Mouse (Mus musculus) intestine, embryonic 15.5 days (tissue): ENCODE measurements around the gene Emx1. TPM values are rescaled to one million over a fixed set of nuclear protein-coding genes. Genes with fewer than 3 reads are reported as not detected.
A peak's percentile ranks its signal among the peaks of the same experiment; 100 is the strongest.

Experiments used
- ATAC-seq: fragments of 200-750 bp; cut with Nextera tagmentation; 2 replicates; pipeline ENCODE4 v1.8.0; 2017; ENCODE audit warnings: moderate TSS enrichment, moderate library complexity
- H3K27ac ChIP-seq: fragments of 300-500 bp; sonication (generic); 2 replicates; pipeline ENCODE4 v1.5.1; 2015; ENCODE audit warnings: mild to moderate bottlenecking, inconsistent platforms
- H3K27me3 ChIP-seq: fragments of 300-500 bp; sonication (generic); replicated peaks from 2 replicates; pipeline ENCODE4 v1.6.1; 2015; ENCODE audit warnings: inconsistent platforms
- H3K36me3 ChIP-seq: fragments of 300-500 bp; sonication (generic); 2 replicates; pipeline ENCODE4 v1.6.1; 2015; ENCODE audit warnings: inconsistent platforms
- H3K4me1 ChIP-seq: fragments of 300-500 bp; sonication (generic); replicated peaks from 2 replicates; pipeline ENCODE4 v1.6.1; 2015; ENCODE audit warnings: inconsistent platforms
- H3K4me2 ChIP-seq: fragments of 300-500 bp; sonication (generic); replicated peaks from 2 replicates; pipeline ENCODE4 v1.6.1; 2015; ENCODE audit warnings: mild to moderate bottlenecking, inconsistent platforms
- H3K4me3 ChIP-seq: fragments of 300-500 bp; sonication (generic); replicated peaks from 2 replicates; pipeline ENCODE4 v1.5.1; 2015; ENCODE audit warnings: inconsistent platforms
- H3K9ac ChIP-seq: fragments of 300-500 bp; sonication (generic); 2 replicates; pipeline ENCODE4 v1.6.1; 2015; ENCODE audit warnings: inconsistent platforms
- H3K9me3 ChIP-seq: fragments of 300-500 bp; sonication (generic); 2 replicates; pipeline ENCODE4 v1.6.1; 2016; ENCODE audit warnings: inconsistent platforms
- WGBS: fragments of 180-500 bp; shearing (Covaris S2); methylation state at CpG from one replicate; pipeline ENCODE4 v1.1.7; 2015; 5-methylcytosine and 5-hydroxymethylcytosine counted together
- polyA plus RNA-seq: library from polyadenylated mRNA; unstranded; fragments of >200 nt; fragmentation: Nextera tagmentation; extraction: Ambion mirVana; gene quantifications from 2 replicates; pipeline ENCODE4 v1.2.1, GENCODE M21; 2015

Gene Emx1
- polyA plus RNA-seq, 1 experiment from 2014 or later, result not detected

DNA sequence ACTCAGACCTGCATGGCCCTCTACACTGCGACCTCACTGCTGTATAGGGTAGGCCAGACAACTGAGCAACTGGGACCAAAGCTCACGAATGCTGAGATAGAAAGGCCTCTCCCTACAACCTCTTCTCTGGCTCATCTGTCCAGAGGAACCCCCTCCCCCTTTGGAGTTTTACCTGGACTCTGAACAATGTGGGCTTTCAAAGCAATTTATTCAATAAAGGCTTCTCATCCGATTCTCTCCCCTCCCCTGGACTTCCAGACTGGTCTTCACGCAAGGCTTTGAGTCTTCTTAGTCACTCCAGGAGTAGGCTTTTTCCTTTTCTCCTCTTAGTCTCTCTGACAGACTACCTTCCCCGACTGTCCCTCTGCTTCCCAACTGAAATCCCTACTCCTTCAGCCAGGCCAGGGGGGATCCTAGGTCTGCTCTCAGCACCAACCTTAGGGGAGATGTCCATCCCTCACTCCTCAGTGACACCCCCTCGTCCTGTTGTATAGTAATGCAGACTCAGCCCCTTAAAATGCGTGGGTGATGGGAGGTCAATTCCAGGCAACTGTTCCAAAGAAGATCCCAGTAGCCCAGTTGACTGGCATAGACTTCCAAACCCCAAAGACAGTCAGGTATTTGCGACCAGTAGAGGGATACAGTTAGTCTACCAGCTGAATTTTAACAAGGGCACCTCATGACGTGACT, 4.7 kb downstream of the Emx1 start:
- no peak overlapping the region for H3K9ac ChIP-seq
- H3K27ac ChIP-seq, result no peak overlapping the region
- no peaks in the 10 kb centered on the region for H3K9me3 ChIP-seq
- H3K4me1 ChIP-seq, result peaks cover 32% of the 10 kb centered on the region
- H3K4me3 ChIP-seq, result no peak overlapping the region
- H3K27me3 ChIP-seq, result peaks cover 86% of the 10 kb centered on the region
- 29% methylated on average over 9 of the region's 9 CpGs for WGBS
- ATAC-seq, result no peak
- no peak overlapping the region for H3K4me2 ChIP-seq
- no peaks in the 10 kb centered on the region for H3K36me3 ChIP-seq

DNA sequence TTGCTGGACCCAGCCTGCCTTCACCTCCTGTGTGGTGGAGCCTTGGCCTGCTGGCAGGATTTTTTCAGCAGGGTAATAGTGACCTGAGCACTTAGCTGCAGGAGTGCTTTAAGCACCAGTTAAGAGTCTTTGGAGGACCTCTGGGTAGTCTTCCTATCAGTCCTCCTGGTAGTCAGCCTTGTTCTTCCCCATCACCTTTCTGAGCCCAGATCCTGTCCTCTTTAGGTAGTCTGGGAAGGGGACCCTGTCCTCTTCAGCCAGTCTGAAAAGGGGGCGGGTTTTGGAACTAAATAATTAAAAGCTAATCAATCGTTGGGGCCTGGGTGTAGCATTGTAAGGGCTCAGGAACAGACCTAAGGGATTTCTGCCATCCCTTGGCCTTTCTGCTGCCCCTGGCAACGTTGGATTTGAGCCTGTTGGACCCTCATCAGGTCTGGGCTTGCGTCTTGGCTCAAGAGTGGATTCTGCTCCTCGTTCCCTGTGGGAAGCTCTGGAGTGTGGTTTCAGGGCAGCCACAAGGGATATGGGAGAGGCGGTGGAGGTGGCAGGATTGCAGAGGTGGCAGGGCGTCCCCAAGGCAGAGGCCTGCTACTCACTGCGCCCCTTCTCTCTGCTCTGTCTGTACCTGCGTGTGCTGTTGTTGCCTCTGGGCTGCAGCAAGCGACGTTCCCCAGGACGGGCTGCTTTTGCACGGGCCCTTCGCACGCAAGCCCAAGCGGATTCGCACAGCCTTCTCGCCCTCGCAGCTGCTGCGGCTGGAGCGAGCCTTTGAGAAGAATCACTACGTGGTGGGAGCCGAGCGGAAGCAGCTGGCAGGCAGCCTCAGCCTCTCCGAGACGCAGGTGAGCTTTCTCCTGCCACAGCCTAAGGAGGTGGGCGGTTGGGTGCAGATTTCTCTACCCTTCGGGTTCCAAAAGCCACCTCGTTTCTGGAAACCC, 6.4 kb downstream of the Emx1 start:
- H3K4me2 ChIP-seq, result no peak overlapping the region

DNA sequence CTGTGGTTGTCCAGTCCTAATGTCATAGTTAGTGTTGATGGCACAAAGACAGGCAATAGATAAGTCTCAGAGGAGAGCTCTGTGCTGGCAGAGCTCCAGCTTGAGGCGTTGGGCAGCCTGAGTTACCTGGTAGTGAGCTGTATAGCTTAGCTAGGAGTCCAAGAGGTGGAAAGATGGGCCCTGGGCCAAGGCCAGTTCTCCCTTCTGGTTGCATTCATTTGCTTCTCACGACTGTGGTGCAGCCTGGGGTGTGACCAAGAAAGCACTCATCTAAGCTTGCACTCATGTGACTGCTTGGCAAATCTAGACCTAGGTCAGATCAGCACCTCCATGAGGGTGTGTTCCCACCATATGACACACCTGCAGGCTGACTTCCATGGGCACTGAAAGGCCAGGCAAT, 10.7 kb downstream of the Emx1 start:
- Histone ChIP-seq H3K4me2 (no peak overlapping the region), H3K4me3 (no peak overlapping the region), H3K9ac (no peak overlapping the region), H3K9me3 (no peaks in the 10 kb centered on the region), H3K36me3 (no peaks in the 10 kb centered on the region), H3K27me3 (peaks cover 35% of the 10 kb centered on the region), H3K27ac (no peak overlapping the region), H3K4me1 (0 out of 2 replicates have a peak, but pooled peaks cover 3% of the 10 kb centered on the region)
- 70% methylated on average over 2 of the region's 2 CpGs for WGBS
- ATAC-seq, result no peak

More for the DNA sequence above, 6.4 kb downstream of the Emx1 start:
- H3K27me3 ChIP-seq, result peaks cover 73% of the 10 kb centered on the region
- H3K4me3 ChIP-seq, result no peak overlapping the region
- peaks cover 16% of the 10 kb centered on the region; the same call in 1 of the 2 replicates for H3K4me1 ChIP-seq
- 12% methylated on average over 29 of the region's 29 CpGs for WGBS
- H3K27ac ChIP-seq, result no peak overlapping the region
- ATAC-seq, result no peak
- no peak overlapping the region for H3K9ac ChIP-seq
- H3K36me3 ChIP-seq, result no peaks in the 10 kb centered on the region
- H3K9me3 ChIP-seq, result no peaks in the 10 kb centered on the region

- no peak overlapping the region for H3K9ac ChIP-seq
- H3K36me3 ChIP-seq, result no peaks in the 10 kb centered on the region
- peak overlapping the region; percentile 35 for H3K4me2 ChIP-seq
- peaks cover 9% of the 10 kb centered on the region; the same call in 1 of the 2 replicates for H3K4me1 ChIP-seq
- no peaks in the 10 kb centered on the region for H3K9me3 ChIP-seq
- H3K4me3 ChIP-seq, result no peak overlapping the region
- ATAC-seq, result peak; percentile 82
- WGBS, result 43% methylated on average over 16 of the region's 16 CpGs
- H3K27ac ChIP-seq, result no peak overlapping the region
- peaks cover 5% of the 10 kb centered on the region; the same call in 1 of the 2 replicates for H3K27me3 ChIP-seq
These were observed 19.1 kb downstream of the Emx1 start for GRCm38 (mm10) chr6:85206182-85206938.

- Histone ChIP-seq H3K27ac (no peak overlapping the region), H3K9me3 (no peaks in the 10 kb centered on the region), H3K9ac (no peak overlapping the region), H3K27me3 (peaks cover 5% of the 10 kb centered on the region; the same call in 1 of the 2 replicates), H3K4me2 (peak overlapping the region; percentile 35), H3K36me3 (no peaks in the 10 kb centered on the region), H3K4me3 (no peak overlapping the region), H3K4me1 (peaks cover 9% of the 10 kb centered on the region; the same call in 1 of the 2 replicates)
- peak; percentile 72 for ATAC-seq
- 40% methylated on average over 15 of the region's 15 CpGs for WGBS
These were observed 19.7 kb downstream of the Emx1 start for GRCm38 (mm10) chr6:85206939-85207285.

GRCm38 (mm10) chr6:85207345-85207744, 20.1 kb downstream of the Emx1 start:
- Histone ChIP-seq H3K36me3 (no peaks in the 10 kb centered on the region), H3K4me1 (peaks cover 9% of the 10 kb centered on the region; the same call in 1 of the 2 replicates), H3K4me2 (no peak overlapping the region), H3K9ac (no peak overlapping the region), H3K4me3 (no peak overlapping the region), H3K27me3 (peaks cover 5% of the 10 kb centered on the region; the same call in 1 of the 2 replicates), H3K27ac (no peak overlapping the region), H3K9me3 (no peaks in the 10 kb centered on the region)
- WGBS, result 61% methylated on average over 5 of the region's 5 CpGs
- ATAC-seq, result no peak

DNA sequence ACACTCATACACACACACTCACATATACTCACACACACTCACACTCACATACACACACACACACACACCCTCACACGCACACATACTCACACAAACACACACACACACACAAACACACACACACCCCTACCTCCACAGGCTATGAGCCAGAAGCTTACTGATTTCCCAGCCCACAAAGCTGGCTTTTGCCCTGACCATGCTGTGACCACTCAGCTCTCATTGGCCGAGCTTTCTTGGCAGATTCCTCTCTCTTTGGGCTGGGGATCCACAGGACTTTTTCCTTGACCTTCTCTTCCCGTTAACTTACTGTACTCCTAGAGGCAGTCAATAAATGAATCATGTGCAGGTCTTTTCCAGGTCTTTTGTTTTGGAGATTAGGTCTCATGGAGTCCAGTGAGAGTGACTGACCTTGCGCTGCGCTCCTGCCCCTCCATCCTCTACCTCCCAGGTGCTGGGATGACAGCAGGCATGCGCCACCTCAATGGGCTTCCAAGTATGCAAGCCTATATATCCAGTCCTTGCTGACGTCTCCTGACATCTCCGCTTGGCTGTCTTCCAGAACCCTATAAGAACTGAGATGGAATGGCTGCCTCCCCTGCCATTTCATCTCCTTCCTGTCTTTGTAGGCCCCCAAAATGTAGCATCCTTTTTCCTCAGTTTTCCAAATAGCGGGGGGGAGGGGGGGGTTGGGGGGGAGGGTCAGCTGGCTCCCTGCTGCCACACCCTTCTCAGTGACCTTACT, 22.2 kb downstream of the Emx1 start:
- Histone ChIP-seq H3K4me2 (no peak overlapping the region), H3K27me3 (peaks cover 5% of the 10 kb centered on the region; the same call in 1 of the 2 replicates), H3K4me3 (no peak overlapping the region), H3K9ac (no peak overlapping the region), H3K36me3 (no peaks in the 10 kb centered on the region), H3K27ac (no peak overlapping the region), H3K9me3 (no peaks in the 10 kb centered on the region), H3K4me1 (peaks cover 9% of the 10 kb centered on the region; the same call in 1 of the 2 replicates)
- no peak for ATAC-seq
- 73% methylated on average over 9 of the region's 9 CpGs for WGBS

GRCm38 (mm10) chr6:85210686-85211085, 23.4 kb downstream of the Emx1 start:
- Histone ChIP-seq H3K4me1 (peaks cover 9% of the 10 kb centered on the region; the same call in 1 of the 2 replicates), H3K27ac (no peak overlapping the region), H3K9ac (no peak overlapping the region), H3K4me3 (no peak overlapping the region), H3K27me3 (peaks cover 5% of the 10 kb centered on the region; the same call in 1 of the 2 replicates), H3K4me2 (no peak overlapping the region), H3K9me3 (no peaks in the 10 kb centered on the region), H3K36me3 (no peaks in the 10 kb centered on the region)
- WGBS, result 36% methylated on average over 1 of the region's 1 CpGs
- ATAC-seq, result no peak

GRCm38 (mm10) chr6:85218251-85218650, 31.0 kb downstream of the Emx1 start:
- Histone ChIP-seq H3K27ac (no peak overlapping the region), H3K27me3 (no peaks in the 10 kb centered on the region), H3K9me3 (no peaks in the 10 kb centered on the region), H3K36me3 (no peaks in the 10 kb centered on the region), H3K4me3 (no peak overlapping the region), H3K4me1 (peaks cover 2% of the 10 kb centered on the region; the same call in 1 of the 2 replicates), H3K4me2 (no peak overlapping the region), H3K9ac (no peak overlapping the region)
- WGBS, result 67% methylated on average over 4 of the region's 4 CpGs
- ATAC-seq, result no peak

- no peak for ATAC-seq
- no peak overlapping the region for H3K9ac ChIP-seq
- no peaks in the 10 kb centered on the region for H3K9me3 ChIP-seq
- H3K27ac ChIP-seq, result no peak overlapping the region
- H3K4me1 ChIP-seq, result peaks cover 2% of the 10 kb centered on the region; the same call in 1 of the 2 replicates
- 54% methylated on average over 5 of the region's 5 CpGs for WGBS
- no peak overlapping the region for H3K4me3 ChIP-seq
- H3K27me3 ChIP-seq, result no peaks in the 10 kb centered on the region
- H3K36me3 ChIP-seq, result no peaks in the 10 kb centered on the region
- no peak overlapping the region for H3K4me2 ChIP-seq
These were observed 31.6 kb downstream of the Emx1 start for GRCm38 (mm10) chr6:85218684-85219445.

DNA sequence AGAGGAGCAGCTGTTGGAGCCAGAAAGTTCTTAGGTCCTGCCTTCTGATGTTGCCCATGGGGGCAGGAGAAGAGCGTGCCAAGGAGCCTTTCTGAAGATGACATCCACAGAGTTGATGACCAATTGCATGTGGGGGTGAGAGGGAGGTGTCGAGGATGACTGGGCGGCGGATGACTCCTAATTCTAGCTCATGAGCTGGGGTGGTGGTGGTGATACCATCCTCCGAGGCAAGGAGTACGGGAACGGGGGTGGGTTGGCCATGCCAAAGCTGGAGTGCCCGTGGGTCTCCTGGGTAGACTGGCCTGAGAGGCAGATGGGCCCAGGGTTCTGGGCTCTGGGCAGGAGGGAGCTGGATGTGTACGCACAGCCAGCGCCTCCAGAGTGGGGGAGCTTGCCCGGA, 32.5 kb downstream of the Emx1 start:
- Histone ChIP-seq H3K27me3 (no peaks in the 10 kb centered on the region), H3K4me3 (no peak overlapping the region), H3K36me3 (no peaks in the 10 kb centered on the region), H3K9ac (no peak overlapping the region), H3K27ac (no peak overlapping the region), H3K4me1 (peaks cover 2% of the 10 kb centered on the region; the same call in 1 of the 2 replicates), H3K4me2 (no peak overlapping the region), H3K9me3 (no peaks in the 10 kb centered on the region)
- no peak for ATAC-seq
- 89% methylated on average over 11 of the region's 11 CpGs for WGBS
